Mouse (Mus musculus) CH12.LX (cell line): Measurements from ENCODE around the gene Fig4. TPM values are rescaled to one million over a fixed set of nuclear protein-coding genes. Genes with fewer than 3 reads are reported as not detected.

Experiments
- DNase-seq: peaks from one replicate; pipeline ENCODE4 v3.0.0-alpha.2; 2013; ENCODE audit errors: extremely low read depth
- H3K27ac ChIP-seq: 2 replicates; pipeline ENCODE4 v1.5.1; 2012; ENCODE audit warnings: low read depth, mild to moderate bottlenecking, control low read depth, moderate library complexity; ENCODE audit not compliant: insufficient read depth
- H3K27me3 ChIP-seq: replicated peaks from 2 replicates; pipeline ENCODE3; 2012; ENCODE audit warnings: inconsistent platforms
- H3K36me3 ChIP-seq, 2 experiments: replicated peaks in 1 of 2; 2 replicates each; pipeline versions ENCODE3 to v1.6.1; 2012; ENCODE audit warnings: inconsistent platforms in 1 of 2, low read length in 1 of 2, mild to moderate bottlenecking in 1 of 2, mixed read lengths in 1 of 2, moderate library complexity in 1 of 2; ENCODE audit not compliant: control insufficient read depth in 1 of 2, insufficient read depth in 1 of 2
- H3K4me1 ChIP-seq, 2 experiments: 2 replicates each; pipeline ENCODE4 v1.6.1; 2012; ENCODE audit warnings: inconsistent platforms in 1 of 2, moderate library complexity in 1 of 2; ENCODE audit not compliant: insufficient read depth in 2 of 2, control insufficient read depth in 1 of 2
- H3K4me2 ChIP-seq: 2 replicates; pipeline ENCODE4 v1.6.1; 2012; ENCODE audit warnings: low read depth, mild to moderate bottlenecking, control low read depth; ENCODE audit not compliant: poor library complexity, insufficient read depth, severe bottlenecking
- H3K4me3 ChIP-seq, 3 experiments: fragments of 150-350 bp in 1 of 3; sonication (generic) in 1 of 3; replicated peaks in 1 of 3; 2 replicates each; pipeline versions ENCODE3 to v1.5.1; 2011 to 2012; ENCODE audit warnings: low read depth in 2 of 3, low read length in 2 of 3, mild to moderate bottlenecking in 2 of 3, moderate library complexity in 2 of 3, control low read depth in 1 of 3, improper control_type of control experiment in 1 of 3, inconsistent platforms in 1 of 3, mixed read lengths in 1 of 3; ENCODE audit not compliant: poor library complexity in 1 of 3
- H3K79me2 ChIP-seq: replicated peaks from 2 replicates; pipeline ENCODE4 v1.6.1; 2012; ENCODE audit warnings: mild to moderate bottlenecking, moderate library complexity; ENCODE audit not compliant: control insufficient read depth, poor library complexity, insufficient read depth, severe bottlenecking; ENCODE audit errors: extremely low read depth
- H3K9ac ChIP-seq: 2 replicates; pipeline ENCODE4 v1.6.1; 2012; ENCODE audit warnings: low read depth, mild to moderate bottlenecking, control low read depth, moderate library complexity; ENCODE audit not compliant: insufficient read depth
- H3K9me3 ChIP-seq: replicated peaks from 2 replicates; pipeline ENCODE3; 2012; ENCODE audit warnings: low read length, inconsistent platforms, mixed read lengths
- BHLHE40 ChIP-seq: IDR thresholded peaks from 2 replicates; pipeline ENCODE4 v1.6.1; 2011; ENCODE audit warnings: mild to moderate bottlenecking, low read depth, low read length, improper control_type of control experiment
- CHD1 ChIP-seq: IDR thresholded peaks from 2 replicates; pipeline ENCODE4 v1.6.1; 2012; ENCODE audit warnings: low read depth, low read length, improper control_type of control experiment, inconsistent platforms
- CTCF ChIP-seq, 2 experiments: IDR thresholded peaks in 1 of 2; conservative IDR thresholded peaks in 1 of 2; 2 replicates each; pipeline ENCODE4 v1.5.1; 2011 to 2012; ENCODE audit warnings: low read depth in 2 of 2, low read length in 2 of 2, improper control_type of control experiment in 1 of 2, inconsistent platforms in 1 of 2, mild to moderate bottlenecking in 1 of 2, moderate library complexity in 1 of 2
- E2F4 ChIP-seq: IDR thresholded peaks from 2 replicates; pipeline ENCODE4 v1.6.1; 2011; ENCODE audit warnings: low read depth, low read length, improper control_type of control experiment; ENCODE audit not compliant: insufficient replicate concordance
- ELF1 ChIP-seq: IDR thresholded peaks from 2 replicates; pipeline ENCODE4 v1.6.1; 2014; ENCODE audit warnings: low read depth, mild to moderate bottlenecking, inconsistent platforms, low read length, improper control_type of control experiment
- EP300 ChIP-seq: IDR thresholded peaks from 2 replicates; pipeline ENCODE4 v1.6.1; 2011; ENCODE audit warnings: low read length, improper control_type of control experiment
- ETS1 ChIP-seq: conservative IDR thresholded peaks from 2 replicates; pipeline ENCODE4 v1.6.1; 2012; ENCODE audit warnings: low read depth, mild to moderate bottlenecking, inconsistent platforms, low read length, improper control_type of control experiment, moderate library complexity
- GABPA ChIP-seq: IDR thresholded peaks from 2 replicates; pipeline ENCODE4 v1.6.1; 2012; ENCODE audit warnings: low read depth, low read length, improper control_type of control experiment, inconsistent platforms; ENCODE audit not compliant: insufficient replicate concordance
- HCFC1 ChIP-seq: IDR thresholded peaks from 2 replicates; pipeline ENCODE4 v1.6.1; 2012; ENCODE audit warnings: low read depth, mild to moderate bottlenecking, inconsistent platforms, low read length, improper control_type of control experiment
- IRF4 ChIP-seq: IDR thresholded peaks from 2 replicates; pipeline ENCODE4 v1.6.1; 2014; ENCODE audit warnings: low read depth, mild to moderate bottlenecking, inconsistent platforms, low read length, improper control_type of control experiment
- JUN ChIP-seq: IDR thresholded peaks from 2 replicates; pipeline ENCODE4 v1.6.1; 2011; ENCODE audit warnings: low read depth, mild to moderate bottlenecking, low read length, improper control_type of control experiment, moderate library complexity; ENCODE audit not compliant: insufficient read depth
- JUND ChIP-seq: conservative IDR thresholded peaks from 2 replicates; pipeline ENCODE4 v1.6.1; 2011; ENCODE audit warnings: low read depth, low read length, improper control_type of control experiment
- KAT2A ChIP-seq: IDR thresholded peaks from 2 replicates; pipeline ENCODE4 v1.6.1; 2012; ENCODE audit warnings: low read length, improper control_type of control experiment, inconsistent platforms; ENCODE audit not compliant: insufficient replicate concordance
- MAFK ChIP-seq: IDR thresholded peaks from 2 replicates; pipeline ENCODE4 v1.6.1; 2011; ENCODE audit warnings: low read length, improper control_type of control experiment; ENCODE audit not compliant: insufficient replicate concordance
- MAX ChIP-seq: IDR thresholded peaks from 2 replicates; pipeline ENCODE4 v1.6.1; 2011; ENCODE audit warnings: low read length, improper control_type of control experiment
- MAZ ChIP-seq: IDR thresholded peaks from 2 replicates; pipeline ENCODE4 v1.6.1; 2012; ENCODE audit warnings: low read depth, mild to moderate bottlenecking, inconsistent platforms, low read length, improper control_type of control experiment, moderate library complexity
- MEF2A ChIP-seq: IDR thresholded peaks from 2 replicates; pipeline ENCODE4 v1.6.1; 2014; ENCODE audit warnings: low read depth, mild to moderate bottlenecking, inconsistent platforms, low read length, improper control_type of control experiment, borderline replicate concordance
- MYC ChIP-seq: IDR thresholded peaks from 2 replicates; pipeline ENCODE4 v1.6.1; 2011; ENCODE audit warnings: low read depth, mild to moderate bottlenecking, improper control_type of control experiment, low read length
- NELFE ChIP-seq: IDR thresholded peaks from 2 replicates; pipeline ENCODE4 v1.6.1; 2011; ENCODE audit warnings: low read depth, low read length, improper control_type of control experiment
- PAX5 ChIP-seq: IDR thresholded peaks from 2 replicates; pipeline ENCODE4 v1.6.1; 2012; ENCODE audit warnings: low read length, inconsistent platforms, mixed read lengths
- POLR2A ChIP-seq: IDR thresholded peaks from 2 replicates; pipeline ENCODE4 v1.6.1; 2011; ENCODE audit warnings: low read depth, mild to moderate bottlenecking, improper control_type of control experiment, low read length
- POLR2AphosphoS2 ChIP-seq: IDR thresholded peaks from 2 replicates; pipeline ENCODE4 v1.6.1; 2011; ENCODE audit warnings: low read depth, low read length, improper control_type of control experiment
- RAD21 ChIP-seq: IDR thresholded peaks from 2 replicates; pipeline ENCODE4 v1.6.1; 2011; ENCODE audit warnings: low read depth, mild to moderate bottlenecking, low read length, improper control_type of control experiment, moderate library complexity
- RCOR1 ChIP-seq: conservative IDR thresholded peaks from 2 replicates; pipeline ENCODE4 v1.6.1; 2012; ENCODE audit warnings: low read depth, mild to moderate bottlenecking, inconsistent platforms, low read length, improper control_type of control experiment
- SMC3 ChIP-seq: IDR thresholded peaks from 2 replicates; pipeline ENCODE4 v1.6.1; 2011; ENCODE audit warnings: low read depth, low read length, improper control_type of control experiment
- TBP ChIP-seq: conservative IDR thresholded peaks from 2 replicates; pipeline ENCODE4 v1.6.1; 2011; ENCODE audit warnings: low read depth, low read length, improper control_type of control experiment
- TCF12 ChIP-seq: IDR thresholded peaks from 2 replicates; pipeline ENCODE4 v1.6.1; 2014; ENCODE audit warnings: low read depth, mild to moderate bottlenecking, inconsistent platforms, low read length, improper control_type of control experiment
- UBTF ChIP-seq: IDR thresholded peaks from 2 replicates; pipeline ENCODE4 v1.6.1; 2012; ENCODE audit warnings: low read depth, mild to moderate bottlenecking, inconsistent platforms, low read length, improper control_type of control experiment, moderate library complexity
- ZC3H11A ChIP-seq: IDR thresholded peaks from 2 replicates; pipeline ENCODE4 v1.6.1; 2012; ENCODE audit warnings: low read depth, mild to moderate bottlenecking, inconsistent platforms, low read length, improper control_type of control experiment
- ZKSCAN1 ChIP-seq: IDR thresholded peaks from 2 replicates; pipeline ENCODE4 v1.6.1; 2012; ENCODE audit warnings: low read depth, inconsistent platforms, low read length, improper control_type of control experiment, borderline replicate concordance
- ZMIZ1 ChIP-seq: IDR thresholded peaks from 2 replicates; pipeline ENCODE4 v1.6.1; 2012; ENCODE audit warnings: low read depth, mild to moderate bottlenecking, inconsistent platforms, low read length, improper control_type of control experiment
- ZNF384 ChIP-seq: IDR thresholded peaks from 2 replicates; pipeline ENCODE4 v1.6.1; 2012; ENCODE audit warnings: low read depth, low read length, improper control_type of control experiment, inconsistent platforms
- dilution Hi-C: fragments of 300-500 bp; cut with MboI; formaldehyde crosslinking; loops from 2 replicates; pipeline ENCODE4 v1.14.3; 2020; ENCODE audit warnings: low sequenced_read_pairs; ENCODE audit not compliant: extremely low pct_unique_long_range_greater_than_20kb, extremely low pct_ligation_motif_present
- in situ Hi-C: fragments of 300-500 bp; cut with MboI; formaldehyde crosslinking; loops from 3 replicates; pipeline ENCODE4 v1.14.3; 2019; ENCODE audit warnings: low sequenced_read_pairs, low pct_ligation_motif_present, low pct_unique_long_range_greater_than_20kb, mixed read lengths
- polyA plus RNA-seq: library from polyadenylated mRNA; unstranded; fragments of >175 nt; gene quantifications from 2 replicates; pipeline ENCODE4 v1.2.1, GENCODE M21; 2012; ENCODE audit warnings: low read depth; ENCODE audit not compliant: insufficient read length
- total RNA-seq, 2 experiments: library from RNA; depleted of rRNA; stranded (reverse); fragments of 300-350 nt in 1 of 2; fragments of >200 nt in 1 of 2; gene quantifications; 2 replicates each; pipeline ENCODE4 v1.2.3; 2012 to 2014

Gene Fig4
- total and polyA plus RNA-seq, 3 experiments = 22.6 to 39.6 (median 35.4) TPM

GRCm38 (mm10) chr10:41315866-41316265, 12.8 kb upstream of the Fig4 start:
- H3K4me1 ChIP-seq = no peaks in the 10 kb centered on the region
- no peak overlapping the region for H3K4me3 ChIP-seq
- no peaks in the 10 kb centered on the region for H3K9me3 ChIP-seq
- no peak for TF ChIP-seq IRF4
- TF ChIP-seq MYC = no peak
- no peak for TF ChIP-seq JUND
- no peak for TF ChIP-seq MAFK
- no peak for TF ChIP-seq SMC3
- TF ChIP-seq KAT2A = no peak
- TF ChIP-seq TBP = no peak
- TF ChIP-seq GABPA = no peak
- TF ChIP-seq MAZ = no peak
- in situ Hi-C loops (no loop called here), dilution Hi-C loops (no loop called here)
- no peaks in the 10 kb centered on the region for H3K27me3 ChIP-seq
- DNase-seq = no peak
- no peak overlapping the region for H3K27ac ChIP-seq
- H3K79me2 ChIP-seq = no peaks in the 10 kb centered on the region
- H3K9ac ChIP-seq = no peak overlapping the region
- no peak overlapping the region for H3K4me2 ChIP-seq
- no peaks in the 10 kb centered on the region for H3K36me3 ChIP-seq

DNA sequence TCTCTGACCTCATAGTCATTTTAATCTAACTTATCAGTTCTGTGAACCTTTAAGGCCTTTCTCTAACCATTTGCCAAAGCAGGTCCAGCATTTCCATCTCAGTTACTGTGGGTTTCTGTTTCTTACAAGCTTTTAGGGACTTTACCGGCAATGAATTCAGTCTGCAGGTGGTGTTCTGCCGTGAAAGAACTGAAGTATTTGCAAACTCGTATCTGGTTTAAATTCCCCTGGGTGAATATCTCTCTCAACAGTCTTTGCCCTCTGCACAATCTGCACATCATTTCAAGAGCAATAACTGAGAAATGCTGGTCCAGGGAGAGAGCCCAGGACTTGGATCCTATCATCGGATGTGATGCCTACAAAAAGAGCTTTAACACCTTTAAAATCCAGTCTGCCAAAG, 5.1 kb upstream of the Fig4 start:
- Histone ChIP-seq H3K9me3 (peaks cover 2% of the 10 kb centered on the region), H3K27me3 (no peaks in the 10 kb centered on the region), H3K4me2 (peak overlapping the region; percentile 36; the same call in 1 of the 2 replicates), H3K36me3 (no peaks in the 10 kb centered on the region), H3K9ac (peak overlapping the region; percentile 25; the same call in 1 of the 2 replicates), H3K4me3 (no peak overlapping the region), H3K4me1 (peaks cover 8 to 34% of the 10 kb centered on the region in 2 experiments), H3K79me2 (no peaks in the 10 kb centered on the region), H3K27ac (peak overlapping the region; percentile 76)
- peak; percentile 89 for DNase-seq
- dilution Hi-C loops (no loop called here), in situ Hi-C loops (no loop called here)
- TF ChIP-seq MYC (no peak), MEF2A (peak; percentile 44; the same call in 1 of the 2 replicates), CTCF (conservative IDR thresholded peaks at IDR 0.05 in 1 of 2, IDR thresholded peaks at IDR 0.05 in 1 of 2; ENCODE audit: low read depth in 2 of 2, low read length in 2 of 2) (no peak), RAD21 (no peak; the same call in 1 of the 2 replicates), MAX (no peak), POLR2AphosphoS2 (no peak), MAFK (no peak), UBTF (no peak), ZKSCAN1 (no peak), POLR2A (no peak), IRF4 (peak; percentile 76; the same call in 1 of the 2 replicates), RCOR1 (no peak), ZMIZ1 (no peak), NELFE (no peak), BHLHE40 (no peak), JUND (0 out of 2 replicates have a peak, but pooled peaks have one; percentile 42), GABPA (no peak), MAZ (no peak), PAX5 (no peak), EP300 (peak; percentile 80), E2F4 (0 out of 2 replicates have a peak, but pooled peaks have one; percentile 33), TCF12 (peak; percentile 56; the same call in 1 of the 2 replicates), ZNF384 (no peak), KAT2A (0 out of 2 replicates have a peak, but pooled peaks have one; percentile 27), TBP (no peak), HCFC1 (no peak), SMC3 (no peak), CHD1 (no peak), ETS1 (peak; percentile 22; the same call in 1 of the 2 replicates), JUN (no peak), ELF1 (no peak), ZC3H11A (no peak)
